Mouse (Mus musculus): ENCODE measurements around the gene Mvb12b.

Mvb12b gene

GRCm38 (mm10) chr2:33785596-33785995 is 102.2 kb downstream of the Mvb12b start:
- DNase-seq (ENCODE audit: low read depth, low spot score): no peak

DNA sequence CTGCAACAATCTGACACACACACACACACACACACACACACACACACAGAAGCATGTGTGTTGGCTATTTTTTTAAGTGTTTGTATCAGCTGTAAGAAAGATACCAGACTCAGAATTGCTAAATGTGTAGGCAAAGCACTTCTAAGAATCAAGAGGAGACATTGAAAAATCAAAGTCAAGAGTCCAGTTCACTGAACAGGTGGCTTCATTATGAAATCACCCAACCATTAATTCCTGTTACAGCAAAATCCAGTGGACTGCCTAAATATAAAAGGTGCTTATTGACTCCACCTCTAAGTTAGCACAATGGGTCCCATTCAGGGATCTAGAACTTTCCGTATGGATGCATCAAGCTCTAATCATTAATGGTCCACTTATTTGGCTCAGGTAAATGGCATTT is 103.0 kb downstream of the Mvb12b start:
- DNase-seq (ENCODE audit: low read depth, low spot score): no peak

GRCm38 (mm10) chr2:33783419-33783818 is 104.3 kb downstream of the Mvb12b start:
- DNase-seq (ENCODE audit: low read depth, low spot score): no peak

DNA sequence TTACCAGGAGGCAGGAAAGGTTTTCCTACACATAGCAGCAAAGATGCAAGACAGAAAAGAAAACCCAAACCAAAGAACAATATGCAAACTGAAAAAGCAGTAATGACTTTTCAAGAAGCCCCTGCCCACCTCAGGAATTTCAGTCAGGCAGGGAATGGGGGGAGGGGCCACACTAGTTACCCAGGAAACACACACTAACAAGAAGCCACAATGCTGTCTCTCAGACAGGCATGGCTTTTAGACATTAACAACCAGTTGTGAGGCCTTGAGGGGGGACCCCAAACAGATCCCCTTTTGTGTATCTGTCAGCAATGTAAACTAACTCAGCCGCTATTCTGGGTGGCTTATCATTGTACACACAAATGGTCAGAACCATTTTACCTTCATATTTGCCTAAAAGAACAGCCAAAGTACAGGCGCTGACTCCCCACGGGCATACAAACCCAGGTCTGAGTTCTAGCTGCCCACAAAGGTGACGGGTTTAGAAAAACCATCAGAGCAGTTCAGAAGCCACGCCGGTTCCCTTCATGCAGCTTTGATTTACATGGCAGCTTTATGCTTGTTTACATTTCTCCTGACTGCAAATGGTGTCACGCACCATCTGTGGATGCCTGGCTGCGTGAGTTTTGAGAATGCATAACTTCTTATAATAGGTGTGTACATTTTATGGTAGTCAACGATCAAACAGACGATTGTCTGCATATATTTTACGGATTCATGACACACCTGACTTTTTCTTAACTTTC is 105.9 kb downstream of the Mvb12b start:
- no peak for DNase-seq (ENCODE audit: low read depth, low spot score)

- DNase-seq (ENCODE audit: low read depth, low spot score): no peak
Observed at GRCm38 (mm10) chr2:33778466-33778865, 109.3 kb downstream of the Mvb12b start.

DNA sequence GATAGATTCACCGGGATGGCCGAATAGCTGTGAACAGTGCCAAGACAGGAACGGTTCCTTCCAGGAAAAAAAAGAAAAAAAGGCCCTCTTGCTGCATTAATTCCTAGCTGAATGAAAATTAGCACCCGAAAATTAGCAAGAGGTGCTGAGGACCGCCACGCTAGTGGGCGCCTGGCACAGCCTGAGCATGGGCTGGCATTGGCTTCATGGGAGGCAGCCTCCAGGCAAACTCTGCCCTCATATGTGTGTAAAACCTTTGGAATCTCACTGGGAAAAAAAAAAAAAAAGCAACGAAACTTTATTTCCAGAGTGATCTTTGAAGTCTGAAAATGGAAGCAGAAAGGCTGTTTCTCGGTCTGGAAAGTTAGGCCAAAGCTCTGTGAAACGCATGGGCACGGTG is 110.7 kb downstream of the Mvb12b start:
- no peak for DNase-seq (ENCODE audit: low read depth, low spot score)

DNA sequence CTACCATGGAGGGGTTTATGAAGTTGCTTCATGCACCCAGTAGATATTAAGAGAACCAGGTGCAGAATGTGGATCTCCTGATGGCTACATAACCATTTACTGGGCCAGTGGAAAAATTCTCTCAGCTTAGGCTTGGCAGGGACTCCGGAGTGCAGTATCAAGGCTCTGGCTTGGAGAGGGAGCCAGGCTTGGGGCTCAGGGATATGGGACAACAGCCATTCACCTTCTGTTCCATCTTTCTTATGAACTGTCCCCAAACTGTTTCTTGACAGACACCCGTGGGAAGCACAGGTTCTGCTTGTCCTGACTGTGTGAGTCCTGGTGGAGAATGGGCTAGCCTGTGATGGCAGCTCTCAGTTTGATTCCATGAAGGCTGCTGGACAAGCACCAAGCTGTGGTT is 112.9 kb downstream of the Mvb12b start:
- no peak for DNase-seq (ENCODE audit: low read depth, low spot score)

DNA sequence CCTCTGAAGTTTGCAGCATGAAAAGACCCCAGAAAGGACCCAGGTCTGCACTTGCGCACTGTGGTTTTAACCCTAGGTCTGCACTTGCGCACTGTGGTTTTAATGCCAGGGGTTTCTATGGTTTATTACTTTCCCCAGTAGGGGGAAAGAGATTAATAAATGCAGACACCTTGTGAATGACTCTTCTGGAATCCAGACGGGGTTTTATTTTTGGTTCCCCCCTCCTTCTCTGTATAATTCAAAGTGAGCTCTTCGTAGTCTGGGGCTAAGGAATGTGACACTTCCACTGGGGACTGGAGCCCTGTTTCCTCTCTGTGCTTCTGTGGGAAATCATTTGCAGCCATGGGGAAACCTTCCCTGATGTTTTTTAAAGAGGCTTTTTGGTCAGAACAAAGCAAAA is 113.6 kb downstream of the Mvb12b start:
- no peak for DNase-seq (ENCODE audit: low read depth, low spot score)

DNA sequence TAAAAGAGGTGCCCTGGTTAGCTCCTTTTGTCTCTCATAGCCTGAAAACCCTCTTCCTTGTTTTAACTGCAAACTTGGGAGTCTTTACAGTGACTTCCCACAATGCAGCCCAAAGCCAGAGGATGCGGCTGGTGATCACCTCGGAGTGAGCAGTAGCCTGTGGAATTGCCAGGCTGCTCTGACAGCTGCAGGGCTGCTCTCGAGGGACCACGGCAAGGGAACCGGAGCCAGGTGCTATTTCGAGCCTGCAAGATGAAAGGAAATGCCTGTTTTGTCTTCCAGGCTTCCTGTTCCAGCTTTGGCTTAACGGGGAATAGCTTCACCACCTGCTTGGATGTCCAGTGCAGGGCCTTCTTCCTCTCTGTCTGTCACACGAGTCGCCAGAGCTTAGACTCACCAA is 115.3 kb downstream of the Mvb12b start:
- no peak for DNase-seq (ENCODE audit: low read depth, low spot score)

DNA sequence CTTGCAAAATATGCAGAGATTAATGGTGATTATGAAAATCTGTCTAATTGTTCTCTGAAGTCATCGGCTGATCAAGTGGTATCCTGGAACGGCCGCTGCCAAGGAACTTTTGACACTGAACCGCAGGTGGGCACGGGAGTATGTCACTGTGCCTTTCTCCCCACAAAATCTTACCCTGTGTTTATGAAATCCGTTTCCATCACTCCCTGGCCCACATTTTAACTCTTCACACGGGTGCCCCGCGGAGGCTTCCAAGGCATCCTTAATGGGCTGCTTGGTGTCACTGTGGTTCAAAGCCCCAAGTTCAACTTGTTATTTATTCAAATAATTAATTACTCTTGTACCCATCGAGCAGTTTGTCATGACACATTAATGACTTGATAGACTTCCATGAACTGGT is 116.4 kb downstream of the Mvb12b start:
- DNase-seq (ENCODE audit: low read depth, low spot score): no peak

DNA sequence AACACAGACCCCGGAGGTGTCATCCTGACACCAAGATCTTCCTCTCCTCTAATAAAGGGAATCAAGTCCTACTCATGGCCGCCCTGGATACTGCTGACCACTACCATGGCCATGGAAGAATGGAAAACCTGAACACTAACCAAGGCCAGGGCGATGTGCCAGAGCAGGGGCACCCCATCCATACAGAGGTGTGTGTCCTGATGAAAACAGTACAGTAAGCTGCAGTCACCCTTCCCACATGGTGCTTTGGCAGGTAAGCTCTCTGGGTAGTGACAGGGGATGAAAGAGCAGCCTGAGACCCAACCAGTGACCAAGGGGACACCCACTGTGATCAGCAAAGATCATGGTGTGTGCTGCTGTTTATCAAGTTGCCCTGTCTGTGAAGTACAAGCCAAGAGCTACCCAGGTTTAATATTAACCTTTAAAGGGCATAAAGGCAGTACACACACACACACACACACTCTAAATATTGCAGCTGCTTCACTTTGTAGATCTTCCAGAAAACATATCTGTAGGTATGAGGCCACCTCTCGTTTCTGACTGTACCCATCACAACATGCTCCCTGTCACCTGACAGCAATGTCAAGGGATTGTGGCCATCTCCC is 117.1 kb downstream of the Mvb12b start:
- DNase-seq (ENCODE audit: low read depth, low spot score): no peak

- no peak for DNase-seq (ENCODE audit: low read depth, low spot score)
Observed at GRCm38 (mm10) chr2:33764476-33764875, 123.3 kb downstream of the Mvb12b start.

DNA sequence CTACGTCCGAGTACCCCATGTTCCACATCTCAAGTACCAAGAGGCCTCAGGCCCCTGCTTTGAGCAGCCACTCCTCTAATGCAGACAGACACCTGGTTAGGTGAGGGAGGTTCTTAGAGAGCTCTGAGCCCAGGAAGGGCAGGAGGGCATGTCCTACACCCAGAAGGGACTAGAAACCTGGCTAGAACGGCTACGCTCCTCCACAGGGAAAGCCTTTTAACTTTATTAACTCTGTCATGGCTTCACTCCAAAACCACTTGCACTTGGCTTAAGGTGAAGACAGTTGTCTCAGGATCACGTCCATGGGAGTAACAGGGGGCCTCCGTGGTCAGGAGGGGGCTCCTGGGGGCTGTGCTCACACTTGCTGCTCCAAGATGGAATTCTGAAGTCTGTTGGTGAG is 125.5 kb downstream of the Mvb12b start:
- DNase-seq (ENCODE audit: low read depth, low spot score): no peak

- no peak for DNase-seq (ENCODE audit: low read depth, low spot score)
Observed at GRCm38 (mm10) chr2:33760571-33760991, 127.2 kb downstream of the Mvb12b start.

GRCm38 (mm10) chr2:33759447-33759846 is 128.3 kb downstream of the Mvb12b start:
- no peak for DNase-seq (ENCODE audit: low read depth, low spot score)

- DNase-seq (ENCODE audit: low read depth, low spot score): no peak
Observed at GRCm38 (mm10) chr2:33755633-33756020, 132.1 kb downstream of the Mvb12b start.

DNA sequence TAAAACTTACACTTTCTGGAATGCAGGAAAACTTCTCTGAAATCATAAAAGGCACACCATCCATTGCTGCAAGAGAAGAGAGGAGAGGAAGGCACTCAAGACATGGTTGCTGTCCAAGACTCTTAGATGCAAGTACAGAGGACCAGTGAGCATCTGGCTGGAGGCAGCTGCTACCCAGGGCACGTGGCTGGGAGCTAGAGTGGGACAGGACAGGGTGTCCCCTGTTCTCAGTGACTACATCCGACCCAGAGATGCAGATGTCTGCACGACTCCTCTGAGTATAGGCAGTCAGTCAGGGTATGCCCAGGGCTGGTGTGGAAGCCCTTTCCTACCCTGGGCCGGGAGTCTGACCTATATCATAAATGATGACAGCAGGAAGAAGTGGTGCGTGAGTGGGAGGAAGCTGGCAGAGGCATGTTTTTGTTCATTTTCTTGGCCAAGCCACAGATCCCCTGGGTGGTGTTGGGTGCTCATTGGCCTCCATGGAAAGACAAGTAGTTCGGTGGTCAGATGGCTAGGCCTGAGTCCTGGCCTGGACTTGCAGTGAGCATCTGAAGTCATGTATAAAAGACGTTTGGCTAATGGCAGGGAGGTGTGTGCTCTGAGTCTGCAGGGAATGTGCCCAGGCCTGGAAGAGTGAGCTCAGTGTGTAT is 132.6 kb downstream of the Mvb12b start:
- DNase-seq (ENCODE audit: low read depth, low spot score): no peak

GRCm38 (mm10) chr2:33754317-33754633 is 133.5 kb downstream of the Mvb12b start:
- no peak for DNase-seq (ENCODE audit: low read depth, low spot score)

- no peak for DNase-seq (ENCODE audit: low read depth, low spot score)
Observed at GRCm38 (mm10) chr2:33753630-33754316, 134.0 kb downstream of the Mvb12b start.

GRCm38 (mm10) chr2:33750611-33751010 is 137.1 kb downstream of the Mvb12b start:
- DNase-seq (ENCODE audit: low read depth, low spot score): no peak

GRCm38 (mm10) chr2:33746471-33746870 is 141.3 kb downstream of the Mvb12b start:
- peak; percentile 44 for DNase-seq (ENCODE audit: low read depth, low spot score)

DNA sequence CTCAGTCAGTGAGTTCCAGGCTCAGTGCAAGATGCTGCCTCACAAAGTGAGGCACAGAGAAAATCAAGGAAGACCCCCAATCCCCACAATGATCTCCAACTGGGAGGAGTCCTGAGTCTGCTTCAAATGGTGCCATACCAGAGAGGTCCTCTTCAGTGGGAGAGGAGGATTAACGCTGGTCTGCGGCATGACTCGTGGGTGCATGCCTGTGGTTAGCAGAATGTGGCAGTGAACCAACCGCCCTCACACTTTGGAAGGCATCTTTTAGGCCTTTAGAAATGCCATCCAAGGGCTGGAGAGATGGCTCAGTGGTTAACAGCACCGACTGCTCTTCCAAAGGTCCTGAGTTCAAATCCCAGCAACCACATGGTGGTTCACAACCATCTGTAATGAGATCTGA is 142.0 kb downstream of the Mvb12b start:
- DNase-seq (ENCODE audit: low read depth, low spot score): no peak

DNA sequence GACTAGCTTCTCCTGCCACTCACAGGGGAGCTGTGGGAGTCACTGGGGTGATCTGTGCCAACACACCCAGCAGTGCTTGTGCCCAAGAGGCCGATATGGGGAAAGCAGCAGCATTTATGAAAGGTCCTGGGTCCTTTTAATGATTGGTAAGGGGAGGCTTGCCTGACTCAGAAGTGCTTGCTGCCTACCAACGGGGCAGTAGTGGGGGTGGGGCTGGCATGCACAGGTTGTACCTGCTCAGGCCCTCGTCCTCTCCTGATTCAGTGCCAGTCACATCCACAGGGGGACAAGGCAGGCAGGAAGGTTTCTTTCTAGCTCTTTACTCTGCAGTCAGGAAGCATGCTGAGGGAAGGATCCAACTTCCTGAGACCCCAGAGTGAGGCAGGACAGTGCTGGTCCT is 150.6 kb downstream of the Mvb12b start:
- DNase-seq (ENCODE audit: low read depth, low spot score): no peak
